Mouse (Mus musculus) neutrophil, adult 65 days (primary cell): ENCODE measurements around the gene Acsf3. TPM values are rescaled to one million over a fixed set of nuclear protein-coding genes. Genes with fewer than 3 reads are reported as not detected.

Experiments
- total RNA-seq: library from RNA; stranded (reverse); gene quantifications from 2 replicates; pipeline ENCODE4 v1.2.4, GENCODE M21; 2023

The Acsf3 gene
- 3.9 and 7.3 TPM in 2 replicates for total RNA-seq

GRCm38 (mm10) chr8:122775285-122776155, at the start of gene Acsf3:
Gene Acsf3, plus strand, starts transcription at chr8:122775486.

GRCm38 (mm10) chr8:122847829-122848561, 72.7 kb downstream of the Acsf3 start, which contains the start of gene Cdh15:
Gene Cdh15, plus strand, starts transcription at chr8:122847966.

Other genes with a start within 250 kb of the Acsf3 start
- 24.0 and 38.7 TPM in 2 replicates for gene Piezo1, start 224.2 kb upstream of the Acsf3 start, total RNA-seq
- gene Cdt1, start 207.5 kb upstream of the Acsf3 start, total RNA-seq, result 56.1 and 75.3 TPM in 2 replicates
- gene Aprt, start 198.6 kb upstream of the Acsf3 start, total RNA-seq, result 160 and 176 TPM in 2 replicates
- gene Galns, start 164.0 kb upstream of the Acsf3 start, total RNA-seq, result 74.4 and 111 TPM in 2 replicates
- 38.8 and 41.0 TPM in 2 replicates for gene Trappc2l, start 163.8 kb upstream of the Acsf3 start, total RNA-seq
- gene Pabpn1l, start 152.7 kb upstream of the Acsf3 start, total RNA-seq, result not detected in 2 replicates
- gene Cbfa2t3, start 76.4 kb upstream of the Acsf3 start, total RNA-seq, result 13.8 and 15.5 TPM in 2 replicates
- not detected in 2 replicates for gene Cdh15, start 72.5 kb downstream of the Acsf3 start, total RNA-seq